Mouse (Mus musculus) heart, postnatal 0 days (tissue): ENCODE measurements around the gene Rnf216.

ENCODE experiments used
- CTCF ChIP-seq: IDR thresholded peaks from 2 replicates; pipeline ENCODE4 v1.5.1; 2016; ENCODE audit warnings: antibody characterized with exemption, control low read depth, low read depth
- EP300 ChIP-seq: IDR thresholded peaks from 2 replicates; pipeline ENCODE4 v1.6.1; 2016; ENCODE audit warnings: antibody characterized with exemption, low read depth

- TF ChIP-seq CTCF = no peak
- no peak for TF ChIP-seq EP300
Measured at GRCm38 (mm10) chr5:143147481-143147880, 34.7 kb upstream of the Rnf216 start, which contains the start of gene Olfr718-ps1.
